Mouse (Mus musculus) erythroblast, embryonic 14.5 days (primary cell): ENCODE data around the gene Gpr61. TPM values are rescaled to one million over a fixed set of nuclear protein-coding genes. Genes with fewer than 3 reads are reported as not detected.

Experiments used
- H3K27me3 ChIP-seq: 2 replicates; pipeline ENCODE4 v1.6.1; 2012; ENCODE audit warnings: inconsistent platforms; ENCODE audit not compliant: control insufficient read depth
- H3K36me3 ChIP-seq: 2 replicates; pipeline ENCODE4 v1.6.1; 2012; ENCODE audit warnings: mild to moderate bottlenecking, inconsistent platforms; ENCODE audit not compliant: control insufficient read depth
- H3K4me1 ChIP-seq: 2 replicates; pipeline ENCODE4 v1.6.1; 2012; ENCODE audit warnings: inconsistent platforms; ENCODE audit not compliant: control insufficient read depth
- H3K4me3 ChIP-seq: replicated peaks from 2 replicates; pipeline ENCODE3; 2012; ENCODE audit warnings: moderate library complexity, mild to moderate bottlenecking, inconsistent platforms
- H3K9me3 ChIP-seq: 2 replicates; pipeline ENCODE4 v1.6.1; 2012; ENCODE audit warnings: low read length, inconsistent platforms, mixed read lengths; ENCODE audit not compliant: control insufficient read depth
- GATA1 ChIP-seq: IDR thresholded peaks from 2 replicates; pipeline ENCODE4 v1.6.1; 2012; ENCODE audit warnings: low read length, inconsistent platforms, mixed read lengths
- TAL1 ChIP-seq: IDR thresholded peaks from 3 replicates; pipeline ENCODE4 v1.6.1; 2012; ENCODE audit warnings: low read length, inconsistent platforms, mixed read lengths
- polyA plus RNA-seq: library from polyadenylated mRNA; stranded (reverse); fragments of >175 nt; gene quantifications from 2 replicates; pipeline ENCODE4 v1.2.3, GENCODE M21; 2012

Gene Gpr61
- polyA plus RNA-seq, 1 experiment = not detected

DNA sequence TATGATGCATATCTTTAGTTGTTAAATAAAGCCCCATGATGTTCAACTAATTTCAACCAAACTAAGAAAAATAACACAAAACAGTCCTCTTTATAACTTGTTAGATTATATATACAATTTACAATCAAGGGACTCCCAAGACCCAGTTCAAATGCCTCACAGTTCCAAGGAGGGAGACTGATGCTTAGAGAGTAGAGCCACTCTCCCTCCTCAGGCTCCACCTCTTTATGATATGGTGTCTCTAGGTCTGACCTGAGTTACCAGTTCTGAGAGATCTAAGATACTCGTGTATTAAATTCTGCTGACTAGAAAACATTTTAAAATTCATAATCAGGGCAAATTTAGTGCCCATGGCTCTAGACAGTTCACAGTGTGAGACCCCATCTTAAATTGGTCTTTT lies 15.6 kb downstream of the Gpr61 start:
- peaks cover 52% of the 10 kb centered on the region for H3K4me1 ChIP-seq

DNA sequence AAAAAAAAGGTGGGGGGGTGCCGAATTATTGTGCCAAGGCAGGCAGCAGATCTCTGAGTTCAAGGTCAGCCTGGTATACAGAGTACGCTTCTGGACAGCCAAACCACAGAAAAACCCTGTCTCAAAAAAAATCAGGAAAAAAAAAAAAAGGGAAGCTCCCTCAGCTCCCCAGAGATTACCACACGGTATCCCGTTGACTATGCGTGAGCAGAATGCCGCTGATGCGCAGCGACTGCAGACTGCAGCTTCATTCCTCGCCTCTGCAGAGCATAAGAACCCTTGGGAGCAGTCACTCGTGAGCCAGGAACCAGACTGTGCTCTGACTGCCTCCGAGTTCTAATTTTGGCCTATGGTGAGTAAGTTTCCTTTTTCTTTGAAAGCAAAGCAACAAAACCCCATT lies 20.0 kb downstream of the Gpr61 start:
- Histone ChIP-seq H3K36me3 (peaks cover 78% of the 10 kb centered on the region), H3K4me1 (peaks cover 62% of the 10 kb centered on the region)

More for the DNA sequence above, 15.6 kb downstream of the Gpr61 start:
- TF ChIP-seq GATA1 (no peak), TAL1 (no peak)
- no peaks in the 10 kb centered on the region for H3K9me3 ChIP-seq
- no peak overlapping the region for H3K4me3 ChIP-seq
- peaks cover 83% of the 10 kb centered on the region for H3K36me3 ChIP-seq
- H3K27me3 ChIP-seq = no peaks in the 10 kb centered on the region

DNA sequence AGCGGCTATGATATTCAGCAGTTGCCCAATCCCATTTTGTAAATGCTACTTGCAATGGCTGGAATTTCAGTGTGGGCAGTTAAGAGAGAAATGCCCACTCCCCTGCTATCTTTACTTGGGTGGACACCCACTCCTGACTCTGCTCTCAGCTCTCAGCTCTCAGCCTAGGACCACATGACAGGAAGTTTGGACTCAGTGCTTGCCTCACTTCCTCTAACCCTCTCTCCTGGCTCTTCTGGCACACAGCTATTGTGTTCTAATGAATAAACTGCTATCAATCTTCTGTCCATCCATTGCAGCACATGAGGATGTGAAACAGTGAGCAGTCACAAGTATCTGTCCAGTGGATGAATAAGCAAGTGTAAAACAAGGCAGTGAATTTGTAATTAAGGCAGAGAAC lies 22.2 kb downstream of the Gpr61 start:
- H3K4me3 ChIP-seq = no peak overlapping the region
- H3K9me3 ChIP-seq = no peaks in the 10 kb centered on the region
- peaks cover 70% of the 10 kb centered on the region for H3K4me1 ChIP-seq
- H3K27me3 ChIP-seq = no peaks in the 10 kb centered on the region
- H3K36me3 ChIP-seq = peaks cover 64% of the 10 kb centered on the region
- TF ChIP-seq GATA1 (no peak), TAL1 (no peak)

More for the DNA sequence above, 20.0 kb downstream of the Gpr61 start:
- no peak for TF ChIP-seq GATA1
- no peak for TF ChIP-seq TAL1
- Histone ChIP-seq H3K9me3 (no peaks in the 10 kb centered on the region), H3K27me3 (no peaks in the 10 kb centered on the region), H3K4me3 (no peak overlapping the region)

DNA sequence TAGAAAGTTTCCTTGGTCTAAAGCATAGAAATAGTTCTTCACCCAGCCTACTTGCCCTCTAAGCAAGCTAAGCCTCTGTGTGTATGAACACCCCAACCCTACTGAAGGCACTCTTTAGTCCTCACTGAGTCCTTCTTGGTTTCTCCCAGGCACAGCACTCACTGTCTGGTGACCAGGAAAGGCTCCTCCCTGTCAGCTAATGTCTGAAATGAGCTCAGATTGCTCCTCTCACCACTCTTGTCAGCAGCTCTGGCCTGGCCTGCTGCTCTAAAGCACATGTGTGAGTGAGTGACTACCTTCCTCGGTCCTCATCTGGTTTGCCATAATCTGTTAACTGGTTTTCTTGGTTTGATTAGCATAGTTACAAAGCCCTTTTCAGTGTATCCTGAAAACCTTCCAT lies 22.9 kb downstream of the Gpr61 start:
- H3K27me3 ChIP-seq = no peaks in the 10 kb centered on the region
- H3K36me3 ChIP-seq = peaks cover 57% of the 10 kb centered on the region
- no peak overlapping the region for H3K4me3 ChIP-seq
- no peaks in the 10 kb centered on the region for H3K9me3 ChIP-seq
- peaks cover 73% of the 10 kb centered on the region for H3K4me1 ChIP-seq
- no peak for TF ChIP-seq GATA1
- no peak for TF ChIP-seq TAL1

DNA sequence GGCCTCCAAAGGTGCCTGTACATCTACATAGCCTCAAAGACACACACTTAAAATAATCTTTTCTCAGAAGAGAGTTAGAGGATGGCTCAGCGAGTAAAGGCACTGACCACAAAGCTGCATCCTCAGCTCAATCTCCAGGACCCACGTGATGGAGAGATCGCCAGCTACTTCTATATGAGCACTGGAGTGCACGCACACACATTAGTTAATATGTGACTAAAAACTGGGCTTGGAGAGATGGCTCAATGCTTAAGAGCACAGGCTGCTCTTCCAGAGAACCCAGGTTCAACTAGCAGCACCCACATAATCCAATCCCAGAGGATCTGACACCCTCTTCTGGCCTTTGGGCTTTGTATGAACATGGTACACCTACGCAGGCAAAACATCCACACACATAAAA lies 23.5 kb downstream of the Gpr61 start:
- Histone ChIP-seq H3K9me3 (no peaks in the 10 kb centered on the region), H3K36me3 (peaks cover 58% of the 10 kb centered on the region), H3K4me1 (peaks cover 78% of the 10 kb centered on the region), H3K27me3 (no peaks in the 10 kb centered on the region), H3K4me3 (no peak overlapping the region)
- TF ChIP-seq TAL1 (no peak), GATA1 (no peak)

DNA sequence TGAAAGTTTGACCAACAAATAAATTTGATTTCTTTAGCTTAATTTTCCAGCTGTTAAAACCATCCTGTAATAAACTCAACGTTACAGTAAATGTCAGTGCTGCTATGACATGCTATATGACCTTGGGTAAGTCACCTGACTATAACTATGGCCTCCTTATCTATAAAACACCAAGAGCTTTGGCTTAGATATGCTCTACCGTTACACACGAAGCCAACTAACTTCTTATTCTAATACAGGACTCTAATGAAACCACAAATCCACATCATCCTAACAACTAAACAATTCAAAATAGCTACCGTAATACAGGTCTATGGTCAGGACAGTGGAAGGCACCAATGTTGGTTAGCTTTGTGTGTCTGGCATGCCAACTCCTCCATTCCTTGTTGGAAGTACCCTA lies 24.9 kb downstream of the Gpr61 start:
- Histone ChIP-seq H3K4me3 (peak overlapping the region; percentile 5), H3K36me3 (peaks cover 58% of the 10 kb centered on the region)

DNA sequence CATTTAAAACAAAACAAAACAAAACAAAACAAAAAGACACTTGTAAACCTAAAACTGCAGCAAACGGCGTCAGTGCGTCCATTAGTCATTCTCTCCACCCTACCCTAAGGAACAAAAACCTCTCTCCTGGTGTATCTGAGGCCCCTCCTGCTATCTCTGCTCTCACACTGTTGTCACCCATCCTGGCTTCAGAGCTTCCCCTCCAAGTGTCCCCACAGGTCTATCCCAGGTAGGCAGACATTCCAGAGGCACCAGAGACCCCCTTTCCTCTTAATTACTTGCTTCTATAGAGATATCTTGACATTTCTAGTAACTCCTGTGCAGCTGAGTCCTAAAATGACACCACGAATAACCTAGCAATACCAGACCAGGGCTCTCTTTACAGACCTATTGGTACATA lies 25.3 kb downstream of the Gpr61 start:
- Histone ChIP-seq H3K4me1 (peaks cover 83% of the 10 kb centered on the region), H3K9me3 (no peaks in the 10 kb centered on the region), H3K27me3 (no peaks in the 10 kb centered on the region), H3K4me3 (no peak overlapping the region), H3K36me3 (peaks cover 60% of the 10 kb centered on the region)
- TF ChIP-seq GATA1 (no peak), TAL1 (no peak)

More for the DNA sequence above, 24.9 kb downstream of the Gpr61 start:
- H3K4me1 ChIP-seq = peaks cover 81% of the 10 kb centered on the region
- no peaks in the 10 kb centered on the region for H3K9me3 ChIP-seq
- TF ChIP-seq TAL1 = no peak
- TF ChIP-seq GATA1 = 0 out of 2 replicates have a peak, but pooled peaks have one; percentile 15
- H3K27me3 ChIP-seq = no peaks in the 10 kb centered on the region

DNA sequence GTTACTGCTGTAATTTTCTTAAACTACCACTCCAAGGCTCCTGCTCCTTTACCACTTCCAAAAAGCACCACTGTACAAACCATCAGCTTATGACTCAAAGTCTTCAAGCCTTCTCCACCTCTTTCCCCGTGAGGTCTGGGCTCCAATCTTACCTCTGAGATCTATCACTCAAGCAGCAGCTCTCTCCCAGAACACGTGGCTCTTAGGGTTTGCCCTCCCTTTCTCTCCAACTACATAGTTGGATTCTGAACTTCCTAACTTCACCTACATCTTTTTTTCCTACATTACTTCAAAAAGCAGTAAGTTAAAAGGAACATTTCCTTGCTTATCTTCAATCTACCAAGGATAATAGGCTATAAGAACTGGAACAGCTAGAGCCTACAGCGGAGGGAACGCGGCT lies 26.2 kb downstream of the Gpr61 start:
- TF ChIP-seq GATA1 (no peak), TAL1 (no peak)
- H3K36me3 ChIP-seq = peaks cover 63% of the 10 kb centered on the region

DNA sequence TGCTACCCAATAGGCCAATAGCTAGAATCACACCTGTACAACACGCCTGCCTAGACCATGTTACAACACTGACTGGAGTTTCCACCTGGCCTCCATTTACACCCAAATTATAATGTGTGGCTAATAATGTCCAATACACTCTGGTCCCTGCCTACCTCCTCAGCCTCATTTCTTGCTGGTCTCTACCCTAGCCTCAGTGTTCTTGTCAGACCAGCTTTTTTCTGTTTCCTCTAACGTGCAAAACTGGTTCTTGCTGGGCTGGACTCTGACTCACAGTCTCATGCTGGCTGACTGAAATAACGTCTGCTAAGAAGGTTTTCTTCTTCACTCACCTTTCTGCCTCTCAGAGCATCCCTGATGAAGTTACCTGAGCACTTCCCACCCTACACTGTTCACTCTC lies 28.4 kb downstream of the Gpr61 start:
- Histone ChIP-seq H3K4me1 (peaks cover 69% of the 10 kb centered on the region), H3K36me3 (peaks cover 68% of the 10 kb centered on the region), H3K9me3 (no peaks in the 10 kb centered on the region), H3K27me3 (no peaks in the 10 kb centered on the region), H3K4me3 (no peak overlapping the region)
- TF ChIP-seq GATA1 = no peak
- TF ChIP-seq TAL1 = no peak

More for the DNA sequence above, 26.2 kb downstream of the Gpr61 start:
- H3K27me3 ChIP-seq = no peaks in the 10 kb centered on the region
- no peak overlapping the region for H3K4me3 ChIP-seq
- peaks cover 86% of the 10 kb centered on the region for H3K4me1 ChIP-seq
- H3K9me3 ChIP-seq = no peaks in the 10 kb centered on the region

DNA sequence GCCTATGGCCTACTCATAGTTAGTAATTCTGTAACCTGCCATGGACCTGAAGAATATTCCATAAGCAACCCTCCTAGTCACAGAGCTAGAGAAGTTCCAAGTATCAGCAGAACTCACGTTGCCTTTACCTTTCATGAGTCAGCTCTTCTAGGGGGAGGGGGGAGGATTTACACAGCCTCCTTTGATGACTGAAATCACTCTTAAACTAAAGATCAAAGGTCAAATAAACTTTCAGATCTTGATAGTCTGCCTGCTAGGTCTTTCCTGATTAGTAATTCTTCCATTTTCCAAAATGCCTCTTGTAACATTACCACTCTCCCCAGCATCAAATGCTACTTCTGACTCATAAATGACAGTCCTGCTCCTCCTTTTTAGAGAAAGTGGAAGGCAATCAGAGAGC lies 30.6 kb downstream of the Gpr61 start:
- peaks cover 72% of the 10 kb centered on the region for H3K36me3 ChIP-seq
- H3K4me1 ChIP-seq = peaks cover 47% of the 10 kb centered on the region
- no peak overlapping the region for H3K4me3 ChIP-seq
- no peaks in the 10 kb centered on the region for H3K27me3 ChIP-seq
- TF ChIP-seq GATA1 = no peak
- no peak for TF ChIP-seq TAL1
- H3K9me3 ChIP-seq = no peaks in the 10 kb centered on the region
